Mouse (Mus musculus) c-Kit-positive CD71-positive TER-119-positive erythroid progenitor cells, embryonic 14.5 days (primary cell): ENCODE measurements around the gene Zfp213.
"Not testable (repeated sequence)": the region's sequence is repeated elsewhere in the genome, so short reads cannot be mapped to it uniquely, and the experiment has no call there.

Experiments
- DNase-seq: peaks from one replicate; pipeline ENCODE4 v3.0.0-alpha.2; 2013; ENCODE audit warnings: low spot score

Gene Zfp213

DNA sequence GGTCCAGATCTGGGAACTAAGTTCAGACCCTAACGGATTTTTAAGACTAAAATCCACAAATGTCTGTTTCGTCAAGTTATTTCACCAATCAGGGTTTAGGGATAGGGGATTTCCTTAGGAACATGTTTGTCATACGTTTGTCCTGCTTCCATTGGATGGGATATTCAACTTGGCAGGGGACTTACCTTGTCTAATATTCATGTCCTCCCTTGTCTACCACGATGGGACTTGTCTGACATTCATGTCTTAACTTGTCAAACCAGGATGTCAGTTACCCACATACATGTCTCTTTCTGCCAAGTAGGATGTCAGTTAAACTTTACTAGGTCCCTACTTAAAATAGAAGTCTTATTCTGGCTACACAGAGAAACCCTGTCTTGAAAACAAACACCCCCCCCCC is 20.1 kb downstream of the Zfp213 start:
- DNase-seq = no peak

DNA sequence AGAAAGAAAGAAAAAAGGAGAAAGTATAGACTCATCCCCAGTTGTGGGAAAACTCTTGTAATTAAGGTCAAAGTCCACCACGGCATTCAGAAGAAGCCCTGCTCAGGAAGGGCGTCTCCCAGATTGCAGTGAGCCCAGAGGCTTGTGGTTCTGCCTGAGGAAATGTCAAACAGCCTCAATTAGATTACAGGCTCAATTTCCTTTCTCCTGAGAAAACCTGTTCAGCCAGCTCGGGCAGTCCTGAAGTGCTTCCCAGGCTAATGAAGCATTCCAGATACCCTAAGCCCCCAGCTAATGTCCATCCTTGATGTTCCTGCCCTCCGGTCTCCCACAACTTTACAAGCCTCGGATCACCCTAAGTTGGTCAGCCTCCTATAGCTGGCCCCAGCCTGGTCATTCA is 20.7 kb downstream of the Zfp213 start:
- DNase-seq = no peak

DNA sequence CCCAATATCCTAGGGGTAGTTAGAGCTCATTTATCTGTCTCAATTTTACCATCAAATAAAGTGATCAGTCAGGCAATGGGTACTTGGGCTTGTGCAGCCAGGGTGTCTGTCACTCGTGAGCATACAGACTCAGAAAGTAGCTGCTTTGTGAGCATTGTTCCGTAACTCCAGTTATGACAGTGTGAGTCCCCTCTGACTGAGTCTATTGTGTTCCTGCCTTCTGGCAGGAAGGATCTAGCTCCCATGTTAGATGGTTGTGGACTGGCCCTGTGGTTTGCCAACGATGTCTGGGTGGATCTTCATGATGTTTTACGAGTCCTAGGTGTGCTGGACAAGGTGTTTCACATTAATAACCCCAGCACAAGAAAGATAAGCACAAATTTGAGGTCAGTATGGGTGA is 21.2 kb downstream of the Zfp213 start:
- DNase-seq = no peak

DNA sequence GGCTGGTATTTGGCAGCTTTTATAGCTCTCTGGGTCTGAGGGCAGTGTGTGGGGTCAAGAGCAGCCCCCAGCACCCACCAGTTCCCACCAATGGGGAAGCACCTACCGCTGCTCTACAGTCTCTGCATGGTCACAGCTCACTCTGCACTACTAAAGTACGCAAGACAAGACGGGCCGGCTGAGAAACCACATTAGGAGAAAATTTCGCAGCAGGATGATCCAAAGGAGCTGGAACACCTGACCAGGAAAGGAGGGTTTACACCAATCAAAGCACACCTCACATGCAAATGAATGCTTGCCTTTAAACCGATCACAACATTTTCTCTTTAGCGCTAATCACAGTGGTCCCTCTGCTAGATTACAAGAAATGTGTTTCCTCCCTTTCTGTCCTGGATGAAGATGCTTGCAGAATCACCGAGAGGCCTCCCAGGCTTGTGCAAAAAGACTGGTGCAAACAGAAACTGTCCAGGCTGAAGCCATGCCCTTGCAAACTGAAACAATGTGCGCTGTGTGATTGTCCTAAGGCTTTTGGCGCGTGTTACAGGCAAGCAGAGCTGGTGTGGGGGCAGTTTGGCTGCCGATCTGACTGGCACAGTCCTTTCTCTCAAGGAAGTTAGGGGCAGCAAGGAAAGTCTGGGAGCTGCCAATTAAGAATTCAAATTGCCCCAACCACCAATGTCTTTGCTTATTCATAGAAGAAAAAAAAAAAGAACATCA is 21.9 kb downstream of the Zfp213 start:
- no peak for DNase-seq

DNA sequence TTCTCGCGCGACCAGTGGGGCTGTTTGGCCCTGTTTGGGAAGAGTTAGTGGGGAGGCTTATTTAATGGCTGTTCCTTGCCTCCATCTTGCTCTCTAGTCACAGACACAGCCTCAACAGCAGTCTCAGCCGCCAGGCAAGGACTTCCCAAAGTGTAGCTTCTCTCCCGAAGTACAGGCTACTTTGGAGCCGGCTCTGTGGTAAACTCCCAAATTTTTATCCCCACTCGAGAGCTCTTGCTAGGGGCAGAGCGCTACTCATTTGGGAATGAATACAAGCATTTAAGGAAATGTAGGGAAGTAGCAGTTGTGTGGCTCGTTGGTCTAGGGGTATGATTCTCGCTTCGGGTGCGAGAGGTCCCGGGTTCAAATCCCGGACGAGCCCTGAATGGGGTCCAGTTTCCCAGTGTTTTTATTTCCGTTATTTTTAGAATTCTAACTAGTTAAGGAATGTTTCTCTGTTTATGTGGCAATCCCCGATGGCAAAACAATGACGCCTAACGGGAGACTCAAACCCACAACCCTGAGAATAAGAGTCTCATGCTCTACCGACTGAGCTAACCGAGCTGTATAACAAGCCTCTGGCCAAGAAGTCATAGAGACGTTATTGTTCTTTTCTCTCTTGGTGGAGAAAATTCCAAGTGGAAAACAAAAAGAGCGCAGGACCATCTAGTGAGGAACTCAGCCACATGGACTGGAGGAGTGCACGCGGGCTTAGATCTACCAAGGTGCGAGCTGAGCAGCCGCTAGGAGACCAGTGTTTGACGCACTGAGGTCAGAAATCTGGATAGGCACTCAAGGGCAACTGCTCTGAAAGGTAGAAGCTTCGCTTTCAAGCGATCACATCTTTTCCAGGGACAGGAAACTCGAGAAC is 23.2 kb downstream of the Zfp213 start:
- peak; percentile 73 for DNase-seq

DNA sequence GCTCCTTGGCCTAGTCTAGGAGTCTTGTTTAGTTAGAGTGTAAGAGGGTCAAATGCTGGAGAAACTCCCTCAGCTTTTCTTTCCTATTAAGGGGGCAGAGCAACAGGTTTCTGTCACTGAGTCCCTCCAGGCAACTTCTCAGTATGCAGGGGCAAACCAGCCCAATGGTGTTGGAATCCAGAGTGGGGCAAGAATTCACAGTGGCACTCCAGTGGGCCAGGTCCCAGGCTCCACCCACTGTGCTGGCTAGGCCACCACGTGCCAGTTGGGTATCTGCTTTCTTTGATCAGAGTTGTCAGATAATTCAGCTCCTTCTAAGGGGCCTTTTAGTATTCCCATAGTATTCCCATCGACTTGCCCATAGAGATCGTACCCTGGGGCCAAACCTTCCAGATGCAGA is 23.9 kb downstream of the Zfp213 start:
- no peak for DNase-seq

DNA sequence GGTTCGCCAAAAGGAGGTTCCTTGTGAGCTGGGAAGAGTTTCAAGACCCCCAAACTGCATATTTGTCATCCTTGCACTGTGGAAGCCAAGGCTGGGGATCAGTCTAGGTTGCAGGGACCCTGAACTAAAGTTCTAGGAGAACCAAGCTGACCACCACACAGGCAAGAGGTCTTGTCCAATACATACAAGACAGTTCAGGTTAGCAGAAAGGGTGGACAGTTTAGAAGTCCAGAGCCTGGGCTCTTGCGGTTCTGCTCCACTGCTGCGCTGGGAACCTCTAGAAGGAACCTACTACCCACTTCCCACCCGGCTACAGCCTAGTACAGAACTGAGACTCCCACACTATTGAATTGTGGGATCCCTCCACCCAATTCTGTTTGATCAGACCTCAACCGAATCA is 24.4 kb downstream of the Zfp213 start:
- DNase-seq = no peak

DNA sequence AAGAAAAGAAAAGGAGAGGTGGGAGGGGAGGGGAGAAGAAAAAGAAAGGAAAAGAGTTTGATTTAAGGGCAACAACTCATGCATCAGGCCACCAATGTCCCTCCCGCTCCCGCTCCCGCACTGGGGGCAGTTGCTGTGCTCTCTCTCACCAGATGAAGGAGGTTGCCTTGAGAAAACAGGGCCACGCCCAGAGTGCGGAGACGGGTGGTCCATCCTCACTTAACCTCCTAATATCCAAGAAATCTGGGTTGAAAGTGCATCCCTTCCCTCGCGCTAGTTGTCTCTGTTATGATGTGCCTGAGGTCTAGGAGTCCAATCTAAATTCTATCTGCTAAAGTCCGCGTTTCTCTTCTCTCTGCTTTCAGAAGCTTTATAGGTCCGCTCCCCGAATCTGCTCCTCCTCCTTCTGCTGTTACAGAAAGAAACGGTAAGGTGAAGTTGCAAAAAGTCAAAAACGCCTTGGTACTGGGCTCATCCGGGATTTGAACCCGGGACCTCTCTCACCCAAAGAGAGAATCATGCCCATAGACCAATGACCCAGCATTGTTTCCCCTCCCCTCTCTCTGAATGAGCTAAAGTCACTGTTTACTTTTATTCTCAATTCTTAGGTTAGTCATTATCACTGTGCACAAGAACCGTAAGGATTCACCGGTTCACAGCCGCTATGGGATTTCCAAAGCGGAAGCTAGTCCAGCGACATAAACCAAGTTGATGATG is 25.6 kb downstream of the Zfp213 start:
- DNase-seq = peak; percentile 66

DNA sequence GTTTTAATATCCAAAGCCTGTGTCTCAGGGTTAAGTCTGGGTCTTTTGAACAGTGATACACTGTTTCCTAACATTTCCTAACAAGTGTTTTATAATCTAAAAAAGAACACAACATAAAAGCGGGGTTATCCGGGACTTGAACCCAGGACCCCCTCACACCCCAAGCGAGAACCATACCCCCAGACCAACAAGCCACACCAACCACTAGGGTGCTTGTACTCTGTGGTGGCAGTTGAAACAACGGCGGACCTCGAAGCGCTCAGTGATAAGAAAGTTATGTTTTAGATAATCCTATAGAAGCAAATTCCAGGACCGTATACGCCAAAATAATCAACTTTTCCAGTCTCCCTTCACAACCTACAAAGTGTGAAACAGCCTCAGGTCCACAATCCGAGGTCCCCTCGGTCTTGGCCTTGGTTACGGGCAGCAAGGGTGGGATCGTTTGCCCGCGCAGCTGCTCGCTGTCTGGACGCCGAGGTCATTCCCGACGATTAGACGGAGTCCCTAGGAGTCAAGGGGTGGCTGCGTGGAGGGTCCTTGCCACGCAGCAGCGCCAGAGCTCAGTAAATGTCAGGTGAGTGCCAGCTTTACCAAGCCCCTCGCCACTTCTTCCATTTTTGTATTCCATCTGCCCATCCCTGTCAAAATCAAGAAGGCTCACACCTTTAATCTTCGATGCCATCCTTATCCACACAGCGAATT is 26.3 kb downstream of the Zfp213 start:
- DNase-seq = no peak

DNA sequence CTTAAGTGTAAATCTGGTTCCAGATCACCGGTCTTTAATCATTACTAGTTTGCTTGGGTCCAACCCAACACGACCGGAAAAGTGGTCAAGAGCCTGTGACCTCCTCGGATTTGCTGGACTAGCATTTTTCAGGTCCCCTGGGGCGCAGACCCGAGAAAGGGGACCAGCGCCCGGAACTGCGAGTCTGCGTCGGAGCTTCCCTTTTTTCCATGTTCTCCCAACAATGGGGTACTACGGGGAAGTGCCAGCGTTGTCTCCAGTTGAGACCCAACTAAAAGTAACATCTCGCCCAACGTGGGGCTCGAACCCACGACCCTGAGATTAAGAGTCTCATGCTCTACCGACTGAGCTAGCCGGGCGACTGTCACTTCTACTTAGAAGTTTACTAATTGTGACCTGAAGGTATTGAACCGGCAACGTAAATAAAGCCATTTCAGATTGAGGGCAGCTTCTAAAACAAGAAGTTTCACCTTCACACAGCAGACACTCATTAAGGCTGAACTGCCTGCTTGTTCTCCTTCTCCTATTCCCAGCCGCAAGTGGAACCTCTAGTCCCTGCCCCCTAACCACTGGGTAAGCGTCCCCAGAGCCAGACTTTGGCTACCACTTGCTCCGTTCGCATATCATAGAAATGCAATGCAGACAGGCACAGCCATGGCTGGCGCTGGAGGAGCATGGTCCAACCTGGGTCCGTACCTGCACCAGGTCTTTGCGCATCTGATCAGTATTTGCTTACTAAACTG is 28.8 kb downstream of the Zfp213 start:
- not testable (repeated sequence) for DNase-seq

DNA sequence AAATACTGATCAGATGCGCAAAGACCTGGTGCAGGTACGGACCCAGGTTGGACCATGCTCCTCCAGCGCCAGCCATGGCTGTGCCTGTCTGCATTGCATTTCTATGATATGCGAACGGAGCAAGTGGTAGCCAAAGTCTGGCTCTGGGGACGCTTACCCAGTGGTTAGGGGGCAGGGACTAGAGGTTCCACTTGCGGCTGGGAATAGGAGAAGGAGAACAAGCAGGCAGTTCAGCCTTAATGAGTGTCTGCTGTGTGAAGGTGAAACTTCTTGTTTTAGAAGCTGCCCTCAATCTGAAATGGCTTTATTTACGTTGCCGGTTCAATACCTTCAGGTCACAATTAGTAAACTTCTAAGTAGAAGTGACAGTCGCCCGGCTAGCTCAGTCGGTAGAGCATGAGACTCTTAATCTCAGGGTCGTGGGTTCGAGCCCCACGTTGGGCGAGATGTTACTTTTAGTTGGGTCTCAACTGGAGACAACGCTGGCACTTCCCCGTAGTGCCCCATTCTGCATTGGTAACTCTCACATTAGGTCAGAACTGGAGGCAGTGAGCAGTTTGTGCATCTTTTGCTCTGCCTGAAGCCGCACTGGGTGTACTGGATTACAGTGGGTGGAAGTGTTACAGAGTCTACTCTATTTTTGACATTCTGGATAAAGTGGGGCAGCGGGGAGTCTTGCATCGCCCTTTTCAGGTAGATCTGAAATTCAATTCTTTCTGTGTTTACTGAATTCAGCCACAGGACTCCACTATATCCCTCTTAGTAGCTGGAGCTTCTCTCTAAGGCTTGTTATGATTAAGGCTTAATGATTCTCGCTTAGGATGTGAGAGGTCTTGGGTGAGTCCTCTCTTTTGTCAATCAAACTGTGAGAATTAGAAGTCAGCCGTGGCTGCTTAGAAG is 30.2 kb downstream of the Zfp213 start:
- DNase-seq = not testable (repeated sequence)

DNA sequence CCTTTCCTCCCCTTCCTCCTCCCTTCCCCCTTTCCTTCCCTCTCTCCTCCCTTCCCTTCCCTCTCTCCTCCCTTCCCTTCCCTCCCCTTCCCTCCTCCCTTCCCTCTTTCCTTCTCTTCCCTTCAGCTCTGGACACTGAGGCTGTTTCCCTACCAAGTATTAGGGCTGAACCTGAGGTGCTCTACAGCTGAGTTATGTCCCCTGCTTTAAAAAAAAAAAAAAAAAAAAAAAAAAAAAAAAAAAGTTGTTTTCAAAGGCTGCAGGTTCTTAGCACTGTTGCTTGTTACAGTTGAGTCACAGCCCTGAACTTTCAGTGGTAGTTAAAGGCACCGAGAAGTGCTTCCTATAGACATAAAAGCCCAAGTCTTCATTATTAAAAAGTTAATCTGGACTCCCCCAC is 32.6 kb downstream of the Zfp213 start:
- not testable (repeated sequence) for DNase-seq

DNA sequence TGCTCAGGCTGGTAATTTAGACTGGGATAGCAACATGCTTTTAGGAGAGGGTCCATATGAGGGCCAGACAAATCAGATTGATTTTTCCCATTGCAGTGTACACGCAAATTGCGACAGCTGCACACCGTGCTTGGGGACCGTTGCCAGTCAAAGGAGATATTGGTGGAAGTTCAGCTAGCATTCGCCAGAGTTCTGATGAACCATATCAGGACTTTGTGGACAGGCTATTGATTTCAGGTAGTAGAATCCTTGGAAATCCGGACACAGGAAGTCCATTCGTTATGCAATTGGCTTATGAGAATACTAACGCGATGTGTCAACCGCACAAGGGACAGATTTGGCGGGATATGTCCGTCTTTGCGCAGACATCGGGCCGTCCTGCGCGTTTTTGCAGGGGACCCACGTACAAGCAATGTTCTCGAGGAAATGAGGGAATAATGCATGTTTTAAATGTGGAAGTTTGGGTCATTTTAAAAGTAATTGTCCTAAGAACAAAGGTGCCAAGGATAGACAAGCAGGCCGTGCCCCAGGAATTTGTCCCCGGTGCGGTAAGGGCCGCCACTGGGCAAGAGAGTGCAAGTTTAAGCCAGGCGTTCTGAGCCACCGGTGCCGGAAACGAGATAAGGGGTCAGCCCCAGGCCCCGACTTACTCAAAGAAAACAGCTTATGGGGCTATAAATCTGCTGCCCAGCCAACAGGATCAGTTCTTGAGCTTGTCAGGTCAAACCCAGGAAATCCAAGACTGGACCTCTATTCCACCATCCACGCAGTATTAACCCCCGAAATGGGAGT is 40.9 kb downstream of the Zfp213 start:
- DNase-seq = not testable (repeated sequence)

DNA sequence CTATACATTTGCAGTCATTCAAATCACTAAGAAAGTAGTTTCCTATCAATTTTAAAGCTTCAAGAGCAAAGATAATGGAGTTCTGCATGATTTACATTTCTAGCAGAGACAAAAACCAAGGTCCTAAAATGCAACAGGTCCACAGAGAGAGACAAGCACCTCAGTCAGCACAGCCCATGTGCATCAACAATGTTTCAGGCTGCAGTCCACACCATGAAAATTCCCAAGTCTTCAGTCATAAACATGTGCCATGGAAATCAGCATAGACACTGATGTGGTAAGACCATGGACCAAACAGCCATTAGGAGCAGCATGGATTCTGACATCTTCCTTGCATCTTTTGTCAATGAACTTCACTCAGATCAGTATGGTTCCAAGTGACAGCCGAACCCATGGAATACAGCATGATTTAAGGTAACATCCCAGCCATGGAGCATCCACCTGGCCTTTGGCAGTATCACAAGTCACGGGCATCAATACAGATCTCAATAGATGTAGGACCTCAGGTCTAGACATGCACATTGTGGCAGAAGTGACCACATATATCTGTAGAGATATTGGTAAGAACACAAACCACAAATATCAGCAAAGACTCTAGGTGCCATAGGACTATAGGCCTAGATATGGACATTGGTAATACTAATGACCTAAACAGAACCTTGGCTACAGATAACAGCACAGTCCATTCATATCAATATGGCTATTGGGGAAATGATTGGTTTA is 45.2 kb downstream of the Zfp213 start:
- no peak for DNase-seq
